Mouse (Mus musculus) kidney, adult 2 months (tissue): Measurements from ENCODE around the gene Rcor3.

Experiments used
- CTCF ChIP-seq: fragments of 200-500 bp; conservative IDR thresholded peaks from 2 replicates; pipeline ENCODE4 v1.5.1; 2011; ENCODE audit warnings: low read depth, mild to moderate bottlenecking, control low read depth, low read length, moderate library complexity, mixed read lengths; ENCODE audit not compliant: insufficient read depth, insufficient read length
- POLR2A ChIP-seq: fragments of 200-500 bp; IDR thresholded peaks from one replicate; pipeline ENCODE4 v1.6.1; 2011; ENCODE audit warnings: low read depth, low read length, control low read depth

DNA sequence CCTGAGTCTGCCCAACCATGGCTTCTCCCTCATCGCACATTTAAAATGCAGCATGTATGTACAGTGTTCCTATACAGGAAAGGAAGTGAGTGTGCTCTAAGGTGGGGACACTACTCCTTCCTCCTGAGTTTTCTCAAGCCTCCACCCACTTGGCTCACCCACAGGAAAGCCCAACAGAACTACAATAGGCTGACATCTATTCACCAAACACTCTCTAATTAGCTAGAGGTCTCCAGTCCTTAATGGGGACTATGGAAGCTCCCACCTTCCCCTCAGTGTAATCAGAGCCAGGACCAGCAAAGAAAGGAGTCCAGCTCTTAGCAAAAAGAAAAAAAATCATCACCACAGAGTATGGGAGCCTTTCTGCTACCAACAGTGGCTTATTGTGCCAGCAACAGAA lies 63.0 kb downstream of the Rcor3 start:
- no peak for TF ChIP-seq CTCF
- no peak for TF ChIP-seq POLR2A
